Mouse (Mus musculus) liver, embryonic 14.5 days (tissue): ENCODE measurements around the gene Igf2bp2. TPM values are rescaled to one million over a fixed set of nuclear protein-coding genes. Genes with fewer than 3 reads are reported as not detected.

Experiments used
- ATAC-seq: fragments of 200-750 bp; cut with Nextera tagmentation; 2 replicates; pipeline ENCODE4 v1.8.0; 2017; ENCODE audit warnings: moderate number of reproducible peaks, mild to moderate bottlenecking, moderate library complexity; ENCODE audit not compliant: insufficient read depth
- DNase-seq, 3 experiments: peaks; one replicate each; pipeline ENCODE4 v3.0.0-alpha.2; 2012 to 2013; ENCODE audit warnings: low read depth in 3 of 3, low spot score in 3 of 3
- H3K27ac ChIP-seq: fragments of 300-500 bp; sonication (generic); 2 replicates; pipeline ENCODE4 v1.5.1; 2014; ENCODE audit warnings: moderate library complexity, mild to moderate bottlenecking, control low read depth, inconsistent platforms
- H3K27me3 ChIP-seq: fragments of 300-500 bp; sonication (generic); 2 replicates; pipeline ENCODE4 v1.6.1; 2014; ENCODE audit warnings: mild to moderate bottlenecking, low read length, moderate library complexity; ENCODE audit not compliant: control insufficient read depth, insufficient read depth
- H3K36me3 ChIP-seq: fragments of 300-500 bp; sonication (generic); replicated peaks from 2 replicates; pipeline ENCODE4 v1.6.1; 2014; ENCODE audit warnings: low read depth; ENCODE audit not compliant: control insufficient read depth, insufficient read depth
- H3K4me1 ChIP-seq, 2 experiments: fragments of 200-500 bp in 1 of 2; fragments of 300-500 bp in 1 of 2; sonication (generic) in 1 of 2; replicated peaks; 2 replicates each; pipeline ENCODE4 v1.6.1; 2012 to 2014; ENCODE audit warnings: antibody characterized with exemption in 1 of 2, inconsistent platforms in 1 of 2, low read length in 1 of 2; ENCODE audit not compliant: control insufficient read depth in 2 of 2, insufficient read depth in 2 of 2
- H3K4me2 ChIP-seq: fragments of 300-500 bp; sonication (generic); 2 replicates; pipeline ENCODE4 v1.6.1; 2014; ENCODE audit warnings: low read depth, mild to moderate bottlenecking, control low read depth, moderate library complexity
- H3K4me3 ChIP-seq, 2 experiments: fragments of 200-500 bp in 1 of 2; fragments of 300-500 bp in 1 of 2; sonication (generic) in 1 of 2; 2 replicates each; pipeline ENCODE4 v1.5.1; 2012 to 2014; ENCODE audit warnings: low read depth in 2 of 2, low read length in 2 of 2, mild to moderate bottlenecking in 2 of 2, control low read depth in 1 of 2, inconsistent platforms in 1 of 2, moderate library complexity in 1 of 2; ENCODE audit not compliant: insufficient read depth in 1 of 2
- H3K9ac ChIP-seq: fragments of 300-500 bp; sonication (generic); replicated peaks from 2 replicates; pipeline ENCODE4 v1.6.1; 2014; ENCODE audit warnings: mild to moderate bottlenecking, control low read depth, moderate library complexity
- H3K9me3 ChIP-seq: fragments of 300-500 bp; sonication (generic); 2 replicates; pipeline ENCODE4 v1.6.1; 2016; ENCODE audit warnings: low read length, mixed read lengths; ENCODE audit not compliant: control insufficient read depth
- CTCF ChIP-seq: IDR thresholded peaks from 2 replicates; pipeline ENCODE4 v1.5.1; 2016; ENCODE audit warnings: antibody characterized with exemption, low read depth, control low read depth
- EP300 ChIP-seq: IDR thresholded peaks from 2 replicates; pipeline ENCODE4 v1.6.1; 2016; ENCODE audit warnings: antibody characterized with exemption, low read depth
- WGBS: fragments of 180-500 bp; shearing (Covaris S2); extraction: QIAGEN DNeasy Blood & Tissue Kit; methylation state at CpG from one replicate; pipeline ENCODE4 v1.1.7; 2014; ENCODE audit not compliant: insufficient replicate concordance; 5-methylcytosine and 5-hydroxymethylcytosine counted together
- polyA plus RNA-seq, 2 experiments: library from polyadenylated mRNA; depleted of rRNA in 1 of 2; stranded (reverse) in 1 of 2; unstranded in 1 of 2; fragments of >200 nt; fragmentation: Nextera tagmentation in 1 of 2; extraction: Ambion mirVana in 1 of 2; gene quantifications; 2 replicates each; pipeline versions ENCODE4 v1.2.1 to v1.2.3; 2012 to 2014

Gene Igf2bp2
- polyA plus RNA-seq, 2 experiments, result 3.7 to 7.3 TPM

GRCm38 (mm10) chr16:22009099-22009584, 154.0 kb downstream of the Igf2bp2 start, which contains the start of gene Senp2:
Senp2 (plus strand) TSS chr16:22009484.
- Histone ChIP-seq H3K4me1 (peaks cover 8 to 19% of the 10 kb centered on the region in 2 experiments), H3K27me3 (no peaks in the 10 kb centered on the region; the same call in 1 of the 2 replicates), H3K4me3 (peak within 1 kb of the TSS; percentile 95 to 99), H3K9me3 (no peaks in the 10 kb centered on the region), H3K36me3 (peaks cover 6% of the 10 kb centered on the region; the same call in 1 of the 2 replicates), H3K4me2 (peak within 1 kb of the TSS; percentile 90), H3K9ac (peak within 1 kb of the TSS; percentile 98), H3K27ac (peak within 1 kb of the TSS; percentile 86)
- WGBS, result under 1% methylated on average over 39 of the region's 45 CpGs
- TF ChIP-seq EP300, result no peak
- TF ChIP-seq CTCF, result no peak
- ATAC-seq (peak; percentile 93), DNase-seq (peak; percentile 100)

Other genes starting within 250 kb of the Igf2bp2 start
- 11.7 and 13.0 TPM in 2 replicates for gene Tmem41a, start 215.7 kb downstream of the Igf2bp2 start, polyA plus RNA-seq (2012; rRNA removed)
- 22.0 and 24.5 TPM in 2 replicates for gene Tmem41a, start 215.7 kb downstream of the Igf2bp2 start, polyA plus RNA-seq (2014; fragmentation: Nextera tagmentation; extraction: Ambion mirVana)
- 0.36 and 0.56 TPM in 2 replicates for gene Liph, start 167.6 kb downstream of the Igf2bp2 start, polyA plus RNA-seq (2012; rRNA removed)
- gene Liph, start 167.6 kb downstream of the Igf2bp2 start, polyA plus RNA-seq (2014; fragmentation: Nextera tagmentation; extraction: Ambion mirVana), result 0.80 and 0.88 TPM in 2 replicates
- gene Senp2, start 153.8 kb downstream of the Igf2bp2 start, polyA plus RNA-seq (2012; rRNA removed), result 11.0 and 20.0 TPM in 2 replicates
- gene Senp2, start 153.8 kb downstream of the Igf2bp2 start, polyA plus RNA-seq (2014; fragmentation: Nextera tagmentation; extraction: Ambion mirVana), result 37.2 and 40.4 TPM in 2 replicates
- 47.8 and 69.7 TPM in 2 replicates for gene Tra2b, start 102.7 kb upstream of the Igf2bp2 start, polyA plus RNA-seq (2012; rRNA removed)
- 140 and 145 TPM in 2 replicates for gene Tra2b, start 102.7 kb upstream of the Igf2bp2 start, polyA plus RNA-seq (2014; fragmentation: Nextera tagmentation; extraction: Ambion mirVana)